Mouse (Mus musculus) heart, embryonic 11.5 days (tissue): ENCODE data around the gene Ctrc. TPM values are rescaled to one million over a fixed set of nuclear protein-coding genes. Genes with fewer than 3 reads are reported as not detected.

Experiments used
- ATAC-seq: fragments of 200-750 bp; cut with Nextera tagmentation; replicated peaks from 2 replicates; pipeline ENCODE4 v1.8.0; 2017; ENCODE audit warnings: moderate library complexity; ENCODE audit not compliant: insufficient number of reproducible peaks, low FRiP score, low TSS enrichment
- H3K27ac ChIP-seq: fragments of 300-500 bp; sonication (generic); 2 replicates; pipeline ENCODE4 v1.5.1; 2014; ENCODE audit warnings: mild to moderate bottlenecking, low read depth, low read length
- H3K27me3 ChIP-seq: fragments of 300-500 bp; sonication (generic); 2 replicates; pipeline ENCODE4 v1.6.1; 2014; ENCODE audit warnings: mild to moderate bottlenecking, low read length, mixed read lengths; ENCODE audit not compliant: control insufficient read depth, insufficient read depth
- H3K36me3 ChIP-seq: fragments of 300-500 bp; sonication (generic); 2 replicates; pipeline ENCODE4 v1.6.1; 2014; ENCODE audit warnings: mild to moderate bottlenecking, low read length, moderate library complexity, mixed read lengths; ENCODE audit not compliant: control insufficient read depth, insufficient read depth
- H3K4me1 ChIP-seq: fragments of 300-500 bp; sonication (generic); 2 replicates; pipeline ENCODE4 v1.6.1; 2014; ENCODE audit warnings: low read length; ENCODE audit not compliant: control insufficient read depth, insufficient read depth
- H3K4me2 ChIP-seq: fragments of 300-500 bp; sonication (generic); 2 replicates; pipeline ENCODE4 v1.6.1; 2014; ENCODE audit warnings: mild to moderate bottlenecking, moderate library complexity
- H3K4me3 ChIP-seq: fragments of 300-500 bp; sonication (generic); 2 replicates; pipeline ENCODE4 v1.5.1; 2014; ENCODE audit warnings: low read depth, low read length
- H3K9ac ChIP-seq: fragments of 300-500 bp; sonication (generic); 2 replicates; pipeline ENCODE4 v1.6.1; 2014; ENCODE audit warnings: mild to moderate bottlenecking, low read depth, low read length, moderate library complexity
- H3K9me3 ChIP-seq: fragments of 300-500 bp; sonication (generic); replicated peaks from 2 replicates; pipeline ENCODE4 v1.6.1; 2016; ENCODE audit warnings: low read length; ENCODE audit not compliant: control insufficient read depth
- WGBS: fragments of 180-500 bp; shearing (Covaris S2); extraction: QIAGEN DNeasy Blood & Tissue Kit; methylation state at CpG from one replicate; pipeline ENCODE4 v1.1.7; 2014; ENCODE audit not compliant: insufficient replicate concordance; 5-methylcytosine and 5-hydroxymethylcytosine counted together
- polyA plus RNA-seq: library from polyadenylated mRNA; unstranded; fragments of >200 nt; fragmentation: Nextera tagmentation; extraction: Ambion mirVana; gene quantifications from 2 replicates; pipeline ENCODE4 v1.2.1, GENCODE M21; 2014

The Ctrc gene
- polyA plus RNA-seq, 1 experiment from 2014 or later = not detected

- Histone ChIP-seq H3K4me1 (peaks cover 42% of the 10 kb centered on the region), H3K9ac (no peak overlapping the region), H3K9me3 (no peaks in the 10 kb centered on the region), H3K27me3 (no peaks in the 10 kb centered on the region), H3K4me3 (no peak overlapping the region), H3K4me2 (no peak overlapping the region), H3K27ac (no peak overlapping the region), H3K36me3 (peaks cover 22% of the 10 kb centered on the region)
- 90% methylated on average over 8 of the region's 8 CpGs for whole genome bisulfite sequencing
- no peak for ATAC-seq
Measured at GRCm38 (mm10) chr4:141864506-141864905, 18.3 kb upstream of the Ctrc start.

- no peak overlapping the region for H3K9ac ChIP-seq
- H3K4me2 ChIP-seq = no peak overlapping the region
- H3K4me1 ChIP-seq = peaks cover 35% of the 10 kb centered on the region
- no peaks in the 10 kb centered on the region for H3K9me3 ChIP-seq
- no peak overlapping the region for H3K4me3 ChIP-seq
- H3K27ac ChIP-seq = no peak overlapping the region
- 68% methylated on average over 7 of the region's 7 CpGs for WGBS
- no peaks in the 10 kb centered on the region for H3K27me3 ChIP-seq
- ATAC-seq = no peak
- H3K36me3 ChIP-seq = peaks cover 24% of the 10 kb centered on the region
Measured at GRCm38 (mm10) chr4:141863726-141864280, 17.6 kb upstream of the Ctrc start.

GRCm38 (mm10) chr4:141862867-141863266 is 16.7 kb upstream of the Ctrc start:
- 78% methylated on average over 5 of the region's 5 CpGs for WGBS
- peaks cover 26% of the 10 kb centered on the region for H3K36me3 ChIP-seq
- no peak overlapping the region for H3K9ac ChIP-seq

GRCm38 (mm10) chr4:141861591-141862295 is 15.6 kb upstream of the Ctrc start:
- H3K9ac ChIP-seq = no peak overlapping the region
- no peak overlapping the region for H3K4me3 ChIP-seq
- no peaks in the 10 kb centered on the region for H3K9me3 ChIP-seq
- 88% methylated on average over 17 of the region's 17 CpGs for WGBS
- H3K36me3 ChIP-seq = peaks cover 26% of the 10 kb centered on the region
- H3K4me2 ChIP-seq = no peak overlapping the region
- no peak for ATAC-seq
- no peak overlapping the region for H3K27ac ChIP-seq
- H3K27me3 ChIP-seq = no peaks in the 10 kb centered on the region
- H3K4me1 ChIP-seq = peaks cover 17% of the 10 kb centered on the region

More at GRCm38 (mm10) chr4:141862867-141863266, 16.7 kb upstream of the Ctrc start:
- Histone ChIP-seq H3K4me1 (peaks cover 28% of the 10 kb centered on the region), H3K4me2 (no peak overlapping the region), H3K4me3 (no peak overlapping the region), H3K27ac (no peak overlapping the region; the same call in 1 of the 2 replicates), H3K9me3 (no peaks in the 10 kb centered on the region), H3K27me3 (no peaks in the 10 kb centered on the region)
- ATAC-seq = no peak

DNA sequence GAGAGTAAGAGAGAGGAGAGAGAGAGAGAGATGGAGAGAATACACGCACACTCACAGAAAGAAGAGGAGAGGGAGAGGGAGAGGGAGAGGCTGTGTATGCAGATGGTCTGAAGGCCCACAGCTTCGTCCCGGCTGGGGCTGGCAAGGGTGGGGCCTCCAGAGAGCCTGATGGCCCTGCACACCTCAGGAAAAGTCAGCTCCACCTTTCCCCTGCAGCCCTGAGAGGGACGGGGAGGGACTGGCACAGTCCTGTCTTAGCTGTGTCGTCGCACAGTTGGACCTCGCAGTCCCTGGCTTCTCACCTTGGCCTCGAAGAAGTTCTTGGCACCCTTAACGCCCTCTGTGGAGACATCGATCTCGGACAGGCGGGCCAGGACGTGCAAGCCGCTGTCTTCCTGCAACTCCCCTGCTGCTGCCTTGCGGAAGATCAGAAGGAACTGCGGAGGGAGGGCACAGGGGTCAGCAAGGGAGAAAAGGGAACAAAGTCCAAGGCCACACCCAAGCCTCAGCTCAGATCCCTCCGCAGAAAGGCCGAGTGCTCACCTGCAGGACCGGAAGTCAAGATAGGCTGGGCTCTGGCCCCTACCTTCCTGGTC is 14.2 kb upstream of the Ctrc start:
- H3K27ac ChIP-seq = no peak overlapping the region
- H3K36me3 ChIP-seq = peaks cover 26% of the 10 kb centered on the region
- H3K4me3 ChIP-seq = no peak overlapping the region
- ATAC-seq = no peak
- H3K4me2 ChIP-seq = no peak overlapping the region
- 70% methylated on average over 19 of the region's 19 CpGs for WGBS
- no peaks in the 10 kb centered on the region for H3K27me3 ChIP-seq
- H3K9me3 ChIP-seq = no peaks in the 10 kb centered on the region
- peak overlapping the region; percentile 43; the same call in 1 of the 2 replicates for H3K9ac ChIP-seq
- peaks cover 9% of the 10 kb centered on the region; the same call in 1 of the 2 replicates for H3K4me1 ChIP-seq

DNA sequence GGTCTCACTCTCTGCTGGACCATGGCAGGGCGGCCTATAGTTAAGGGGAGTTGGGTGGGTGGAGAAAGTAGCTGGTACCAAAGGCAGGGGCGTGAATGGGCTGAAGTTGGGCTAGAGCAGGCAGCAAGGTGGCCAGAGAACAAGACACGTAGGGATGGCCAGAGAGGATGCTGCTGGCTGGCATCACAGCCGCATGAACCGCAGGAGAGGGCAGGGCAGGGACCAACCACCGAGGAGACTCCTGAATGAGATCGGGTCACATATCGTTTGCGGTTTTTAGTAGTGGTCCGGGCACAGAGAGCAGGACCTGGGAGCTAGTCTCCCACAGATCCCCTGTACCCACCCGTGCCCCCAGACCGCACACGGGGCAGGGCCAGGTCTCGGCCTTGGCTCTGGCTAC is 13.2 kb upstream of the Ctrc start:
- no peaks in the 10 kb centered on the region for H3K27me3 ChIP-seq
- H3K4me2 ChIP-seq = no peak overlapping the region
- peaks cover 21% of the 10 kb centered on the region for H3K36me3 ChIP-seq
- ATAC-seq = no peak
- H3K9ac ChIP-seq = no peak overlapping the region
- H3K27ac ChIP-seq = no peak overlapping the region
- peaks cover 9% of the 10 kb centered on the region; the same call in 1 of the 2 replicates for H3K4me1 ChIP-seq
- 90% methylated on average over 14 of the region's 14 CpGs for WGBS
- no peaks in the 10 kb centered on the region for H3K9me3 ChIP-seq
- H3K4me3 ChIP-seq = no peak overlapping the region

GRCm38 (mm10) chr4:141858501-141858900 is 12.3 kb upstream of the Ctrc start:
- 90% methylated on average over 20 of the region's 20 CpGs for WGBS
- H3K36me3 ChIP-seq = peaks cover 20% of the 10 kb centered on the region

GRCm38 (mm10) chr4:141857422-141857930 is 11.3 kb upstream of the Ctrc start:
- no peak overlapping the region for H3K4me2 ChIP-seq
- H3K9me3 ChIP-seq = no peaks in the 10 kb centered on the region
- no peaks in the 10 kb centered on the region for H3K27me3 ChIP-seq
- ATAC-seq = peak; percentile 36
- WGBS = 19% methylated on average over 10 of the region's 10 CpGs
- 0 out of 2 replicates have a peak overlapping the region, but pooled peaks have one; percentile 29 for H3K27ac ChIP-seq
- no peak overlapping the region for H3K4me3 ChIP-seq
- peaks cover 18% of the 10 kb centered on the region for H3K36me3 ChIP-seq
- H3K4me1 ChIP-seq = no peaks in the 10 kb centered on the region
- H3K9ac ChIP-seq = no peak overlapping the region

More at GRCm38 (mm10) chr4:141858501-141858900, 12.3 kb upstream of the Ctrc start:
- no peak for ATAC-seq
- H3K9ac ChIP-seq = no peak overlapping the region
- H3K27me3 ChIP-seq = no peaks in the 10 kb centered on the region
- H3K9me3 ChIP-seq = no peaks in the 10 kb centered on the region
- H3K4me1 ChIP-seq = 0 out of 2 replicates have a peak, but pooled peaks cover 4% of the 10 kb centered on the region
- no peak overlapping the region for H3K27ac ChIP-seq
- H3K4me3 ChIP-seq = no peak overlapping the region
- no peak overlapping the region for H3K4me2 ChIP-seq
